Mouse (Mus musculus): Measurements from ENCODE around the gene Mtmr3. TPM values are rescaled to one million over a fixed set of nuclear protein-coding genes. Genes with fewer than 3 reads are reported as not detected.
A peak's percentile ranks its signal among the peaks of the same experiment; 100 is the strongest.
"Not testable (repeated sequence)": the region's sequence is repeated elsewhere in the genome, so short reads cannot be mapped to it uniquely, and the experiment has no call there.

The Mtmr3 gene
- polyA plus RNA-seq, 1 experiment from 2014 or later, result 28.1 TPM

GRCm38 (mm10) chr11:4593849-4594607 is 635 bp downstream of the Mtmr3 start:
- ATAC-seq (ENCODE audit: low read depth), result peak; percentile 93
- peak overlapping the region; percentile 94 for H3K4me3 ChIP-seq
- H3K27ac ChIP-seq (replicated peaks), result peak overlapping the region; percentile 97
- no peaks in the 10 kb centered on the region for H3K36me3 ChIP-seq
- H3K9me3 ChIP-seq, result no peaks in the 10 kb centered on the region
- peak overlapping the region; percentile 73 for H3K4me2 ChIP-seq
- H3K4me1 ChIP-seq (replicated peaks), result peaks cover 32% of the 10 kb centered on the region
- peak overlapping the region; percentile 99 for H3K9ac ChIP-seq
- H3K27me3 ChIP-seq, result no peaks in the 10 kb centered on the region
- 1% methylated on average over 43 of the region's 45 CpGs for WGBS

- Histone ChIP-seq H3K9ac (peak overlapping the region; percentile 99), H3K4me3 (peak overlapping the region; percentile 94), H3K27me3 (no peaks in the 10 kb centered on the region), H3K4me1 (replicated peaks) (peaks cover 32% of the 10 kb centered on the region), H3K36me3 (no peaks in the 10 kb centered on the region), H3K27ac (replicated peaks) (no peak overlapping the region), H3K4me2 (peak overlapping the region; percentile 73), H3K9me3 (no peaks in the 10 kb centered on the region)
- 33% methylated on average over 5 of the region's 5 CpGs for WGBS
- no peak for ATAC-seq (ENCODE audit: low read depth)
Observed at GRCm38 (mm10) chr11:4593491-4593848, 1.2 kb downstream of the Mtmr3 start.

GRCm38 (mm10) chr11:4591811-4592210 is 2.9 kb downstream of the Mtmr3 start:
- H3K9ac ChIP-seq, result no peak overlapping the region
- H3K27me3 ChIP-seq, result no peaks in the 10 kb centered on the region
- no peak for ATAC-seq (ENCODE audit: low read depth)
- H3K4me1 ChIP-seq (replicated peaks), result peaks cover 32% of the 10 kb centered on the region
- no peak overlapping the region for H3K4me3 ChIP-seq
- no peak overlapping the region for H3K27ac ChIP-seq (replicated peaks)
- 0 out of 2 replicates have a peak overlapping the region, but pooled peaks have one; percentile 73 for H3K4me2 ChIP-seq
- H3K9me3 ChIP-seq, result no peaks in the 10 kb centered on the region
- no peaks in the 10 kb centered on the region for H3K36me3 ChIP-seq
- WGBS, result 88% methylated on average over 4 of the region's 4 CpGs

GRCm38 (mm10) chr11:4578682-4579081 is 16.0 kb downstream of the Mtmr3 start:
- H3K4me3 ChIP-seq, result no peak overlapping the region
- H3K9me3 ChIP-seq, result no peaks in the 10 kb centered on the region
- 71% methylated on average over 2 of the region's 2 CpGs for WGBS
- no peaks in the 10 kb centered on the region for H3K27me3 ChIP-seq
- no peak overlapping the region for H3K4me2 ChIP-seq
- no peak overlapping the region for H3K27ac ChIP-seq (replicated peaks)
- no peaks in the 10 kb centered on the region for H3K36me3 ChIP-seq
- H3K9ac ChIP-seq, result no peak overlapping the region
- H3K4me1 ChIP-seq (replicated peaks), result peaks cover 13% of the 10 kb centered on the region
- no peak for ATAC-seq (ENCODE audit: low read depth)

GRCm38 (mm10) chr11:4577079-4577478 is 17.6 kb downstream of the Mtmr3 start:
- Histone ChIP-seq H3K4me2 (no peak overlapping the region), H3K9me3 (no peaks in the 10 kb centered on the region), H3K9ac (no peak overlapping the region), H3K27ac (replicated peaks) (no peak overlapping the region), H3K4me1 (replicated peaks) (peaks cover 13% of the 10 kb centered on the region), H3K27me3 (no peaks in the 10 kb centered on the region), H3K4me3 (no peak overlapping the region), H3K36me3 (no peaks in the 10 kb centered on the region)
- WGBS, result 94% methylated on average over 2 of the region's 2 CpGs
- ATAC-seq (ENCODE audit: low read depth), result no peak

- H3K4me1 ChIP-seq (replicated peaks), result peaks cover 14% of the 10 kb centered on the region
- not testable (repeated sequence) for H3K27me3 ChIP-seq; ATAC-seq (ENCODE audit: low read depth); H3K9me3 ChIP-seq; H3K9ac ChIP-seq; H3K4me2 ChIP-seq; H3K27ac ChIP-seq (replicated peaks); H3K4me3 ChIP-seq; H3K36me3 ChIP-seq
- 91% methylated on average over 2 of the region's 2 CpGs for WGBS
Observed at GRCm38 (mm10) chr11:4576090-4576732, 18.5 kb downstream of the Mtmr3 start.

- Histone ChIP-seq H3K27me3 (no peaks in the 10 kb centered on the region), H3K4me1 (replicated peaks) (peaks cover 12% of the 10 kb centered on the region), H3K9me3 (no peaks in the 10 kb centered on the region), H3K4me3 (no peak overlapping the region), H3K27ac (replicated peaks) (no peak overlapping the region), H3K4me2 (no peak overlapping the region), H3K36me3 (peaks cover 2% of the 10 kb centered on the region; the same call in 1 of the 2 replicates), H3K9ac (no peak overlapping the region)
- ATAC-seq (ENCODE audit: low read depth), result no peak
- 80% methylated on average over 4 of the region's 4 CpGs for WGBS
Observed at GRCm38 (mm10) chr11:4571491-4571901, 23.2 kb downstream of the Mtmr3 start.

- H3K4me3 ChIP-seq, result no peak overlapping the region
- ATAC-seq (ENCODE audit: low read depth), result no peak
- H3K4me2 ChIP-seq, result no peak overlapping the region
- H3K27me3 ChIP-seq, result no peaks in the 10 kb centered on the region
- peaks cover 2% of the 10 kb centered on the region; the same call in 1 of the 2 replicates for H3K36me3 ChIP-seq
- WGBS, result 94% methylated on average over 6 of the region's 6 CpGs
- H3K4me1 ChIP-seq (replicated peaks), result peaks cover 6% of the 10 kb centered on the region; the same call in 1 of the 2 replicates
- H3K9me3 ChIP-seq, result no peaks in the 10 kb centered on the region
- H3K27ac ChIP-seq (replicated peaks), result no peak overlapping the region
- no peak overlapping the region for H3K9ac ChIP-seq
Observed at GRCm38 (mm10) chr11:4566333-4566732, 28.3 kb downstream of the Mtmr3 start.

GRCm38 (mm10) chr11:4565545-4565944 is 29.1 kb downstream of the Mtmr3 start:
- H3K4me1 ChIP-seq (replicated peaks), result no peaks in the 10 kb centered on the region
- peaks cover 2% of the 10 kb centered on the region; the same call in 1 of the 2 replicates for H3K36me3 ChIP-seq
- H3K9ac ChIP-seq, result no peak overlapping the region
- H3K4me2 ChIP-seq, result no peak overlapping the region
- no peaks in the 10 kb centered on the region for H3K9me3 ChIP-seq
- no peak overlapping the region for H3K27ac ChIP-seq (replicated peaks)
- ATAC-seq (ENCODE audit: low read depth), result no peak
- no peak overlapping the region for H3K4me3 ChIP-seq
- H3K27me3 ChIP-seq, result no peaks in the 10 kb centered on the region
- WGBS, result 87% methylated on average over 2 of the region's 2 CpGs

GRCm38 (mm10) chr11:4553274-4554063 is 41.2 kb downstream of the Mtmr3 start:
- Histone ChIP-seq H3K27ac (replicated peaks) (no peak overlapping the region), H3K36me3 (no peaks in the 10 kb centered on the region), H3K4me2 (no peak overlapping the region), H3K9me3 (no peaks in the 10 kb centered on the region), H3K4me3 (no peak overlapping the region), H3K27me3 (no peaks in the 10 kb centered on the region), H3K9ac (no peak overlapping the region), H3K4me1 (replicated peaks) (no peaks in the 10 kb centered on the region; the same call in 1 of the 2 replicates)
- WGBS, result 87% methylated on average over 2 of the region's 2 CpGs
- ATAC-seq (ENCODE audit: low read depth), result no peak

GRCm38 (mm10) chr11:4547569-4547968 is 47.1 kb downstream of the Mtmr3 start:
- Histone ChIP-seq H3K4me2 (no peak overlapping the region), H3K27me3 (no peaks in the 10 kb centered on the region), H3K36me3 (no peaks in the 10 kb centered on the region), H3K9ac (no peak overlapping the region), H3K4me3 (no peak overlapping the region), H3K9me3 (no peaks in the 10 kb centered on the region), H3K27ac (replicated peaks) (no peak overlapping the region), H3K4me1 (replicated peaks) (no peaks in the 10 kb centered on the region; the same call in 1 of the 2 replicates)
- 76% methylated on average over 4 of the region's 4 CpGs for WGBS
- ATAC-seq (ENCODE audit: low read depth), result no peak

GRCm38 (mm10) chr11:4545976-4546375 is 48.7 kb downstream of the Mtmr3 start:
- Histone ChIP-seq H3K4me3 (no peak overlapping the region), H3K9me3 (no peaks in the 10 kb centered on the region), H3K4me2 (no peak overlapping the region), H3K9ac (no peak overlapping the region), H3K27ac (replicated peaks) (no peak overlapping the region), H3K4me1 (replicated peaks) (no peaks in the 10 kb centered on the region; the same call in 1 of the 2 replicates), H3K36me3 (no peaks in the 10 kb centered on the region), H3K27me3 (no peaks in the 10 kb centered on the region)
- 77% methylated on average over 3 of the region's 3 CpGs for WGBS
- ATAC-seq (ENCODE audit: low read depth), result no peak
